Mouse (Mus musculus) megakaryocyte, embryonic 14.5 days (primary cell): Measurements from ENCODE around the gene 1810010H24Rik.
"Not testable (repeated sequence)": the region's sequence is repeated elsewhere in the genome, so short reads cannot be mapped to it uniquely, and the experiment has no call there.

Experiments used
- FLI1 ChIP-seq: IDR thresholded peaks from 2 replicates; pipeline ENCODE4 v1.6.1; 2012; ENCODE audit warnings: low read length, inconsistent platforms, mixed read lengths
- GATA1 ChIP-seq: IDR thresholded peaks from 3 replicates; pipeline ENCODE4 v1.6.1; 2012; ENCODE audit warnings: mixed read lengths, low read length, inconsistent platforms, borderline replicate concordance

GRCm38 (mm10) chr11:106996492-106996891 is 29.0 kb upstream of the 1810010H24Rik start:
- TF ChIP-seq GATA1, FLI1: not testable (repeated sequence)
